Mouse (Mus musculus): ENCODE measurements around the gene Gstcd. TPM values are rescaled to one million over a fixed set of nuclear protein-coding genes. Genes with fewer than 3 reads are reported as not detected.

Gstcd gene
- polyA plus RNA-seq, 1 experiment from 2014 or later, result 2.0 TPM

- no peak for ATAC-seq
- Histone ChIP-seq H3K4me1 (replicated peaks; ENCODE audit: control insufficient read depth, insufficient read depth, low read length) (no peaks in the 10 kb centered on the region), H3K27me3 (replicated peaks; ENCODE audit: control insufficient read depth, insufficient read depth, low read length) (no peaks in the 10 kb centered on the region), H3K4me2 (replicated peaks; ENCODE audit: low read depth) (no peak overlapping the region), H3K27ac (ENCODE audit: low read depth, low read length) (no peak overlapping the region), H3K36me3 (ENCODE audit: control insufficient read depth, insufficient read depth) (no peaks in the 10 kb centered on the region; the same call in 1 of the 2 replicates), H3K9me3 (ENCODE audit: control insufficient read depth) (no peaks in the 10 kb centered on the region), H3K9ac (ENCODE audit: low read depth, low read length) (no peak overlapping the region), H3K4me3 (ENCODE audit: low read depth, low read length) (no peak overlapping the region)
- no peak for TF ChIP-seq CTCF (IDR thresholded peaks at IDR 0.05; ENCODE audit: low read depth)
- 77% methylated on average over 3 of the region's 3 CpGs for WGBS
These were observed 95.9 kb downstream of the Gstcd start for GRCm38 (mm10) chr3:132995904-132996267.

- no peaks in the 10 kb centered on the region for H3K9me3 ChIP-seq (ENCODE audit: control insufficient read depth)
- no peaks in the 10 kb centered on the region; the same call in 1 of the 2 replicates for H3K36me3 ChIP-seq (ENCODE audit: control insufficient read depth, insufficient read depth)
- TF ChIP-seq CTCF (IDR thresholded peaks at IDR 0.05; ENCODE audit: low read depth), result no peak
- no peak overlapping the region for H3K4me2 ChIP-seq (replicated peaks; ENCODE audit: low read depth)
- no peak overlapping the region for H3K27ac ChIP-seq (ENCODE audit: low read depth, low read length)
- H3K27me3 ChIP-seq (replicated peaks; ENCODE audit: control insufficient read depth, insufficient read depth, low read length), result no peaks in the 10 kb centered on the region
- WGBS, result 80% methylated on average over 7 of the region's 7 CpGs
- no peaks in the 10 kb centered on the region for H3K4me1 ChIP-seq (replicated peaks; ENCODE audit: control insufficient read depth, insufficient read depth, low read length)
- H3K4me3 ChIP-seq (ENCODE audit: low read depth, low read length), result no peak overlapping the region
- no peak overlapping the region for H3K9ac ChIP-seq (ENCODE audit: low read depth, low read length)
- ATAC-seq, result no peak
These were observed 96.5 kb downstream of the Gstcd start for GRCm38 (mm10) chr3:132995172-132995903.

- 85% methylated on average over 5 of the region's 5 CpGs for WGBS
- Histone ChIP-seq H3K4me2 (replicated peaks; ENCODE audit: low read depth) (no peak overlapping the region), H3K4me3 (ENCODE audit: low read depth, low read length) (no peak overlapping the region), H3K9ac (ENCODE audit: low read depth, low read length) (no peak overlapping the region), H3K36me3 (ENCODE audit: control insufficient read depth, insufficient read depth) (peaks cover 6% of the 10 kb centered on the region; the same call in 1 of the 2 replicates), H3K27me3 (replicated peaks; ENCODE audit: control insufficient read depth, insufficient read depth, low read length) (no peaks in the 10 kb centered on the region), H3K4me1 (replicated peaks; ENCODE audit: control insufficient read depth, insufficient read depth, low read length) (no peaks in the 10 kb centered on the region), H3K27ac (ENCODE audit: low read depth, low read length) (no peak overlapping the region), H3K9me3 (ENCODE audit: control insufficient read depth) (no peaks in the 10 kb centered on the region)
- no peak for ATAC-seq
- TF ChIP-seq CTCF (IDR thresholded peaks at IDR 0.05; ENCODE audit: low read depth), result no peak
These were observed 105.6 kb downstream of the Gstcd start for GRCm38 (mm10) chr3:132986188-132986587.

- Histone ChIP-seq H3K27ac (ENCODE audit: low read depth, low read length) (no peak overlapping the region), H3K36me3 (ENCODE audit: control insufficient read depth, insufficient read depth) (peaks cover 6% of the 10 kb centered on the region; the same call in 1 of the 2 replicates), H3K27me3 (replicated peaks; ENCODE audit: control insufficient read depth, insufficient read depth, low read length) (no peaks in the 10 kb centered on the region), H3K9me3 (ENCODE audit: control insufficient read depth) (no peaks in the 10 kb centered on the region), H3K4me2 (replicated peaks; ENCODE audit: low read depth) (no peak overlapping the region), H3K4me3 (ENCODE audit: low read depth, low read length) (no peak overlapping the region), H3K9ac (ENCODE audit: low read depth, low read length) (no peak overlapping the region), H3K4me1 (replicated peaks; ENCODE audit: control insufficient read depth, insufficient read depth, low read length) (no peaks in the 10 kb centered on the region)
- 27% methylated on average over 4 of the region's 4 CpGs for WGBS
- no peak for ATAC-seq
- no peak for TF ChIP-seq CTCF (IDR thresholded peaks at IDR 0.05; ENCODE audit: low read depth)
These were observed 107.9 kb downstream of the Gstcd start for GRCm38 (mm10) chr3:132983845-132984485.

DNA sequence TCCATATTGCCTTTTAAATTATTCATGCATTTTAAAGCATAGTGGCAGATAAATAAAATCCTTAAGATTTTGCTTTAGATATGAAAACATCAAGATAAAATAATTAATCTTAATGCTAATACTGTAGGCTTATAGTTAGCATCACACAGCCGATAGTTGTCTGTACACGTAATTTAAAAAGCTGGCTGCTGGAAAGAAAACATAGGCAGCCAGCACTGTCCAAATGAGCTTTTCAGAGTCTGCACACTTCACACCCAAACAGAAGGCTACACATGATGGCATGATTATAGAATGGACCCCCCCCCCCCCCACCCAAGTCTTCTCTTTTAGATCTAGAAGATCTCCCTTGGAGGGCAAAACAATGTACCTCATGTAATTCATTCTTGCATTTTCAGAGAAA lies 109.9 kb downstream of the Gstcd start:
- H3K4me2 ChIP-seq (replicated peaks; ENCODE audit: low read depth), result no peak overlapping the region
- no peak for ATAC-seq
- no peak overlapping the region for H3K27ac ChIP-seq (ENCODE audit: low read depth, low read length)
- H3K27me3 ChIP-seq (replicated peaks; ENCODE audit: control insufficient read depth, insufficient read depth, low read length), result no peaks in the 10 kb centered on the region
- H3K9ac ChIP-seq (ENCODE audit: low read depth, low read length), result no peak overlapping the region
- WGBS, result 96% methylated on average over 2 of the region's 2 CpGs
- no peaks in the 10 kb centered on the region for H3K9me3 ChIP-seq (ENCODE audit: control insufficient read depth)
- TF ChIP-seq CTCF (IDR thresholded peaks at IDR 0.05; ENCODE audit: low read depth), result no peak
- H3K4me1 ChIP-seq (replicated peaks; ENCODE audit: control insufficient read depth, insufficient read depth, low read length), result no peaks in the 10 kb centered on the region
- H3K4me3 ChIP-seq (ENCODE audit: low read depth, low read length), result no peak overlapping the region
- peaks cover 6% of the 10 kb centered on the region; the same call in 1 of the 2 replicates for H3K36me3 ChIP-seq (ENCODE audit: control insufficient read depth, insufficient read depth)

GRCm38 (mm10) chr3:132979781-132980461 lies 111.9 kb downstream of the Gstcd start:
- H3K9ac ChIP-seq (ENCODE audit: low read depth, low read length), result no peak overlapping the region
- H3K27me3 ChIP-seq (replicated peaks; ENCODE audit: control insufficient read depth, insufficient read depth, low read length), result no peaks in the 10 kb centered on the region
- H3K4me3 ChIP-seq (ENCODE audit: low read depth, low read length), result no peak overlapping the region
- ATAC-seq, result no peak
- no peak overlapping the region for H3K27ac ChIP-seq (ENCODE audit: low read depth, low read length)
- WGBS, result 93% methylated on average over 12 of the region's 12 CpGs
- H3K4me1 ChIP-seq (replicated peaks; ENCODE audit: control insufficient read depth, insufficient read depth, low read length), result no peaks in the 10 kb centered on the region
- peaks cover 6% of the 10 kb centered on the region; the same call in 1 of the 2 replicates for H3K36me3 ChIP-seq (ENCODE audit: control insufficient read depth, insufficient read depth)
- H3K9me3 ChIP-seq (ENCODE audit: control insufficient read depth), result no peaks in the 10 kb centered on the region
- H3K4me2 ChIP-seq (replicated peaks; ENCODE audit: low read depth), result no peak overlapping the region
- no peak for TF ChIP-seq CTCF (IDR thresholded peaks at IDR 0.05; ENCODE audit: low read depth)
